In the genomic region with DNA sequence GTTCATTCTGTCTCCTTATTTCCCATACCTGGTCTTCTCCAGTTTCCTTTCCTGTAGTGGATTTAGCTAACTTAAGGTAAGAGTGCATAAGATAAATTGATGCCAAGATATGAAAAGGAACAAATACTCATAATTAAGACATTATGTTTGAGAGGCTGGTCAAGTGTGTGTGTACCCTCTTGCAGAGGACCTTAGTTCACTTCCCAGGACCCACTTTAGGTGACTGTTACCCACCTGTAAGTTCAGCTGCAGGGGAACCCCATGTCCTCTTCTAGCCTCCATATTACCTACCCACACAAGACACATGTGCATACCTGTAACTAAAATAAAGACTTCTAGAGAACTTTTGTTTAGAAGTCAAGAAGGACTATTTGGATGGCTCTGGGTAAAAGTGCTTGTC, we compare ENCODE assay signal across 15 mouse cellular contexts.
"Had no signal": no experiment of that assay in that cellular context is flagged by ENCODE, and none has a peak within 500 bp of the region (broad histone marks: within the 10 kb centered on the region; RNA-seq: fewer than 3 reads in every experiment).

No protein-coding gene starts in this region.

- H3K27me3 ChIP-seq: neural tube, embryonic 15.5 days; stomach, embryonic 15.5 days had no signal

- H3K9ac ChIP-seq: neural tube, embryonic 15.5 days; stomach, embryonic 15.5 days had no signal

- H3K9me3 ChIP-seq: neural tube, embryonic 15.5 days; stomach, embryonic 15.5 days had no signal

- H3K4me3 ChIP-seq: neural tube, embryonic 15.5 days; stomach, embryonic 15.5 days had no signal

- H3K4me1 ChIP-seq: neural tube, embryonic 15.5 days; stomach, embryonic 15.5 days had no signal

- H3K4me2 ChIP-seq: neural tube, embryonic 15.5 days; stomach, embryonic 15.5 days had no signal

- DNase-seq: retina, postnatal 1 day; right cerebral cortex, adult 18-20 months; right cerebral cortex, postnatal 14 days; right cerebral cortex, postnatal 25 days; right cerebral cortex, postnatal 4 days; spleen, adult 18-20 months; thymus, adult 18-20 months; thymus, adult 2 months; thymus, postnatal 14 days; thymus, postnatal 25 days; thymus, postnatal 36 days; thymus, postnatal 4 days had no signal

- H3K27ac ChIP-seq: neural tube, embryonic 15.5 days; stomach, embryonic 15.5 days; stomach, postnatal 0 days had no signal
